Mouse (Mus musculus) testis, adult 2 months (tissue): Measurements from ENCODE around the gene Gm5415.

Experiments
- CTCF ChIP-seq: fragments of 200-500 bp; IDR thresholded peaks from 2 replicates; pipeline ENCODE4 v1.5.1; 2012; ENCODE audit warnings: low read depth, mild to moderate bottlenecking, inconsistent platforms, low read length, moderate library complexity; ENCODE audit not compliant: control insufficient read depth, insufficient read depth, insufficient replicate concordance
- POLR2A ChIP-seq: fragments of 200-500 bp; IDR thresholded peaks from 2 replicates; pipeline ENCODE4 v1.6.1; 2012; ENCODE audit warnings: low read depth, mild to moderate bottlenecking, inconsistent platforms, low read length, moderate library complexity; ENCODE audit not compliant: control insufficient read depth

- no peak for TF ChIP-seq CTCF
- TF ChIP-seq POLR2A: no peak
Observed at GRCm38 (mm10) chr1:32568901-32569300, 21.8 kb upstream of the Gm5415 start.
